Mouse (Mus musculus): ENCODE data around the gene Glod4.

- TF ChIP-seq CTCF (IDR thresholded peaks at IDR 0.05) (no peak), EP300 (IDR thresholded peaks at IDR 0.05) (no peak)
These were observed 42.0 kb upstream of the Glod4 start for GRCm38 (mm10) chr11:76285431-76286075.
